Mouse (Mus musculus) limb, embryonic 15.5 days (tissue): Measurements from ENCODE around the gene Dnah17. TPM values are rescaled to one million over a fixed set of nuclear protein-coding genes. Genes with fewer than 3 reads are reported as not detected.

Source experiments
- ATAC-seq: fragments of 200-750 bp; cut with Nextera tagmentation; 2 replicates; pipeline ENCODE4 v1.8.0; 2017; ENCODE audit warnings: low read depth, moderate TSS enrichment; ENCODE audit not compliant: insufficient number of reproducible peaks, low FRiP score, low TSS enrichment
- H3K27ac ChIP-seq: fragments of 300-500 bp; sonication (generic); 2 replicates; pipeline ENCODE4 v1.5.1; 2015; ENCODE audit warnings: moderate library complexity, mild to moderate bottlenecking, inconsistent platforms
- H3K27me3 ChIP-seq: fragments of 300-500 bp; sonication (generic); 2 replicates; pipeline ENCODE4 v1.6.1; 2015; ENCODE audit warnings: inconsistent platforms
- H3K36me3 ChIP-seq: fragments of 300-500 bp; sonication (generic); 2 replicates; pipeline ENCODE4 v1.6.1; 2015; ENCODE audit warnings: inconsistent platforms
- H3K4me1 ChIP-seq: fragments of 300-500 bp; sonication (generic); 2 replicates; pipeline ENCODE4 v1.6.1; 2015; ENCODE audit warnings: inconsistent platforms
- H3K4me2 ChIP-seq: fragments of 300-500 bp; sonication (generic); 2 replicates; pipeline ENCODE4 v1.6.1; 2015; ENCODE audit warnings: mild to moderate bottlenecking, inconsistent platforms
- H3K4me3 ChIP-seq: fragments of 300-500 bp; sonication (generic); 2 replicates; pipeline ENCODE4 v1.5.1; 2015; ENCODE audit warnings: mild to moderate bottlenecking, inconsistent platforms
- H3K9ac ChIP-seq: fragments of 300-500 bp; sonication (generic); 2 replicates; pipeline ENCODE4 v1.6.1; 2015; ENCODE audit warnings: inconsistent platforms
- H3K9me3 ChIP-seq: fragments of 300-500 bp; sonication (generic); 2 replicates; pipeline ENCODE4 v1.6.1; 2016; ENCODE audit warnings: inconsistent platforms
- WGBS: fragments of 180-500 bp; shearing (Covaris S2); methylation state at CpG from one replicate; pipeline ENCODE4 v1.1.7; 2015; 5-methylcytosine and 5-hydroxymethylcytosine counted together
- polyA plus RNA-seq: library from polyadenylated mRNA; unstranded; fragments of >200 nt; fragmentation: Nextera tagmentation; extraction: Ambion mirVana; gene quantifications from 2 replicates; pipeline ENCODE4 v1.2.1, GENCODE M21; 2015

Dnah17 gene
- polyA plus RNA-seq, 1 experiment from 2014 or later: 0.15 TPM

DNA sequence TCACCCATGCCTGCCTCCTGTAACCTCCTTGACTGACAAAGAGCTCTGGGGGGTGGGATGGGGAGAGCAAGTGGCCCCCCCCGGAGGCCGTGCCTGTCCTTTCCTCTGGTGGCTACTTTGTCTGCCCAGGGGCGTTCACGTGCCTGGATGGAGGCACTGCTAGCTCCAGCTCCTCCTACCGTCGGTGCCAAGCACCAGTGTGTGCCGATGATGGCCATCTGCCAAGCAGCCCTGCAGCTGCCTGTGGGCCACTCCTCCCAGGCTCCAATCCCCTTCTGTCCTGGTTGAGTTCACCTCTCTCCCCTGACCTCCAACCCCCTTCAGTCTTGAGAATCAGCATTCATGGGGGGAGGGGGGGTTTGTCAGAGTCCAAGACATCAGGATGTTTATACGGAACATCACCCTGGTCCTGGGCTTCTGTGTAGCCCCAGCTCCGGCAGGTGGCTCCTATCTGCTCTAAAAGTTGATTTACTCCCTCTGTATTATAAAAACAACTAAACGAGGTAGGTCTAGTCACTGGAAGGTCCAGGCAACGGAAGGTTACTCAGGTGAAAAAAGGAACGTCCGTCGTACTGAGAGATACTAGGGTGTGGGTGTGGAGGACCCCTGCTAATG, 87.0 kb downstream of the Dnah17 start:
- ATAC-seq: no peak
- H3K4me1 ChIP-seq: 0 out of 2 replicates have a peak, but pooled peaks cover 4% of the 10 kb centered on the region
- H3K27me3 ChIP-seq: no peaks in the 10 kb centered on the region
- 59% methylated on average over 12 of the region's 14 CpGs for WGBS
- no peaks in the 10 kb centered on the region for H3K36me3 ChIP-seq
- H3K9ac ChIP-seq: no peak overlapping the region
- H3K4me2 ChIP-seq: no peak overlapping the region
- H3K9me3 ChIP-seq: no peaks in the 10 kb centered on the region
- no peak overlapping the region for H3K4me3 ChIP-seq
- no peak overlapping the region for H3K27ac ChIP-seq

DNA sequence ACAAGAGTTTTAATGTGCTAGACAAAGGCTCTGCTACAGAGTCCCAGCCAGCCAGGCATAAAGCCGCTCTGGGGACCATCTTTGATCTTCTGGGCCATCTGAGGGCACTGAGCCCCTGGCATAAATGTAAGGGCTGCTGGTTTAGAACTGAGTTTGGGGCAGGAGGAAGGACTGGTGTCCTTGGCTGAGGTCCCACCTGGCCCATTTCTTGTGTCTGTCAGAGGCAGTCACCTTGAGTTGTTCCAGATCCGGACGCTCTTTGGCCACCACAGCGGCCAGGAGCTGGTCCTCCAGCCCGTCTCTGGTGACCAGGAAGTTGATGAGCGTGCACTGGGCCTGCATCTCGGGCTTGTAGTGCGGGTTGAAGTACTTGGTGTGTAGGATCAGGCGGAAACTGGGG, 87.6 kb downstream of the Dnah17 start:
- no peaks in the 10 kb centered on the region for H3K27me3 ChIP-seq
- H3K4me1 ChIP-seq: 0 out of 2 replicates have a peak, but pooled peaks cover 4% of the 10 kb centered on the region
- H3K9ac ChIP-seq: no peak overlapping the region
- 86% methylated on average over 9 of the region's 9 CpGs for WGBS
- no peaks in the 10 kb centered on the region for H3K9me3 ChIP-seq
- no peak overlapping the region for H3K4me3 ChIP-seq
- H3K4me2 ChIP-seq: no peak overlapping the region
- H3K27ac ChIP-seq: no peak overlapping the region
- H3K36me3 ChIP-seq: no peaks in the 10 kb centered on the region
- ATAC-seq: no peak

DNA sequence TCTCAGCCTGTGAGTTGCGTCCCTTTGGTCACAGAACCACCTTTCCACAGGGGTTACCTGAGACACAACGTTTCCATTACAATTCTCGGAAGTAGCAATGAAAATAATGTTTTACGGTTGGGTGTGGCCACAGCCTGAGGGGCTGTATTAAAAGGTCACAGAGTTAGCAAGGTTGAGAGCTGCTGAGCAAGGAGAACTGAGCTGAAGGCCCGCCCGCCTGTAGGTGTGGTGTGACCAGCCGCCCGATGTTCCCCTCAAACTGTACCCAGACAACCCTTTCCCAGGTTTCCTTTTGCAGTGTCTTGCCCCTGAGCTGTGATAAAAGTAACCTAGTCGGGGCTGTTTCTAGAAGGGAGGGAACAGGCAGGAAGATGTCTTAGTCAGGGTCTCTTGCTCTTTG, 95.4 kb downstream of the Dnah17 start:
- Histone ChIP-seq H3K9me3 (no peaks in the 10 kb centered on the region), H3K4me2 (no peak overlapping the region), H3K27me3 (no peaks in the 10 kb centered on the region), H3K36me3 (peaks cover 8% of the 10 kb centered on the region; the same call in 1 of the 2 replicates), H3K4me3 (no peak overlapping the region), H3K4me1 (peaks cover 9% of the 10 kb centered on the region), H3K9ac (no peak overlapping the region), H3K27ac (no peak overlapping the region)
- WGBS: 34% methylated on average over 9 of the region's 9 CpGs
- no peak for ATAC-seq

DNA sequence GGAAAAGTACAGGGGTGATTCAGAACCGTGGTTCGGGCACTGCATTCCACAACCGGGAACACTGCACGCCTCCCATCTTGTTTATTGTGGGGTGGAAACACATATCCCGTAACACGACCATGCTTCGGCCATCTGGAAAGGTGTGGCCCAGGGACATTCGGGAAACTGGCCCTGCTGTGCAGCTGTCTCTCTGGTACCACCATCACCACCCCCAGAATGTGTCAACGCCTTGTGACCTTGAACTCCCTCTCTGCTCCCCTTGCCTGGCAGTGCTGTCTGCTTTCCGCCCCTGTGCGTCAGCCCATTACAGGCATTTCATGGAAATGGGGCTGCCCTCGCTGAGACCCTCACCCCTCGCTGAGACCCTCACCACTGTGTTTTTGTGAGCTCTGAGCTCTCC, 96.0 kb downstream of the Dnah17 start:
- Histone ChIP-seq H3K27ac (no peak overlapping the region), H3K4me2 (no peak overlapping the region), H3K36me3 (peaks cover 8% of the 10 kb centered on the region; the same call in 1 of the 2 replicates), H3K9me3 (no peaks in the 10 kb centered on the region), H3K4me3 (no peak overlapping the region), H3K9ac (no peak overlapping the region), H3K27me3 (no peaks in the 10 kb centered on the region), H3K4me1 (peaks cover 9% of the 10 kb centered on the region)
- ATAC-seq: no peak
- WGBS: 58% methylated on average over 13 of the region's 13 CpGs

DNA sequence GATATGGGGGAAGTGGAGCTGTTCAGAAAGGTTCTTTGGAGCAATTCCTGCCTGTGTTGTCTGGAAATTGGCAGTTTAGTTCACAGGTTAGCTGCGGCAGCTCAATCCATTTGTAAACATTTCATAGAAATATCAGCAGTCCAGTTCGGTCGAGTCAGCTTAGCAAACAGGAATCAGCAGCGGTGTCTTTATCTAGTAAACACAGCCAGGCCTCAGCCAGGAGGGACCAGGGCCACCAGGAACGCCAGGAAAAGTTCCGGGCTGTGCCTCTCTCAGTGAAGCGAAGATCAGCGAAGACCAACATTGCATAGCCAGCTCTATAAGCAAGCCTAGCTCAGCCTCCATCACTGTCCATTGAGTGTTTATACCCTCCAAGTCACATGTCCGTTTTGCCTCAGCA, 99.3 kb downstream of the Dnah17 start:
- H3K27ac ChIP-seq: no peak overlapping the region
- no peaks in the 10 kb centered on the region for H3K27me3 ChIP-seq
- H3K9ac ChIP-seq: no peak overlapping the region
- peaks cover 9% of the 10 kb centered on the region for H3K4me1 ChIP-seq
- peaks cover 8% of the 10 kb centered on the region; the same call in 1 of the 2 replicates for H3K36me3 ChIP-seq
- H3K9me3 ChIP-seq: no peaks in the 10 kb centered on the region
- no peak overlapping the region for H3K4me2 ChIP-seq
- WGBS: 95% methylated on average over 9 of the region's 9 CpGs
- H3K4me3 ChIP-seq: no peak overlapping the region
- ATAC-seq: no peak

DNA sequence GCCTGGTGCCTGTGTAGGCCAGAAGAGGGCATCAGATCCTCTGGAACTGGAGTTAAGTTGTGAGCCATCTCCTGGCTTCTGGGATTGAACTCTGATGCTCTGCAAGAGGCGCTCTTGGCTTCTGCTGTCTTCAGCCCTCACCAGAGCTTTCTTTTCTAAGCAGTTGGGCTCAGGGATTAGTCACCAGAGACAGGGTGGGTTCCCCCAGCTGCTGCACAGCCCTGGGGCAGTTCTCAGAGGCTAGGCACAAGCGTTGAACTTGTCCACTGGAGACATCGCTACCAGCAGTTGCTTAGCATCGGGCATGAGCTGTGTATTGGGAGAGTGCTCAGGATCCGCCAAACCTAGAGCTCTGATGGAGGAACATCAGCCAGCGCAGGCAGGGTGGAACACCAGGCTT, 101.3 kb downstream of the Dnah17 start:
- Histone ChIP-seq H3K27me3 (no peaks in the 10 kb centered on the region), H3K36me3 (peaks cover 25% of the 10 kb centered on the region), H3K4me2 (no peak overlapping the region), H3K27ac (no peak overlapping the region; the same call in 1 of the 2 replicates), H3K9me3 (no peaks in the 10 kb centered on the region), H3K4me3 (no peak overlapping the region), H3K4me1 (no peaks in the 10 kb centered on the region; the same call in 1 of the 2 replicates), H3K9ac (no peak overlapping the region)
- no peak for ATAC-seq
- WGBS: 83% methylated on average over 6 of the region's 6 CpGs

DNA sequence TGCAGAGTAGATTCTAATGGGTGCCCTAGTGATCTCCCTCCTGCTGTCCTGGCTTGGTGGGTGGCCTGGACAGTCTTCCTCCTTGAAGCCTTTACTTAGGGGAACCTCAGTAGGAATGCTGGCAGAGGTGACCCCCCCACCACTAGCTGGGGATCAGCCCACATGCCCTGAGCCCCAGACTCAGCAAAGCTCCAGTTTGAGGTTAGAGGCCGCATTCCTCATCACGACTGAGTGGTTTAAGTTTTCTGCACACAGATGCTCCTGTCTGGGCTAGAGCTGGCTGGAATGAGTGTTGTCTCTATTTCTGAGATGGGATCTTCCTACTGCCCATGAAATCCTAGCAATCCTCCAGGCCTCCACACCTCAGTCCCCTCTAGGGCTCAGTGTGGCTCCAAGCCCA, 106.3 kb downstream of the Dnah17 start:
- no peak overlapping the region for H3K4me3 ChIP-seq
- H3K4me2 ChIP-seq: no peak overlapping the region
- H3K4me1 ChIP-seq: no peaks in the 10 kb centered on the region
- 80% methylated on average over 2 of the region's 2 CpGs for WGBS
- no peaks in the 10 kb centered on the region for H3K9me3 ChIP-seq
- peaks cover 56% of the 10 kb centered on the region for H3K36me3 ChIP-seq
- H3K27ac ChIP-seq: no peak overlapping the region
- ATAC-seq: no peak
- H3K27me3 ChIP-seq: no peaks in the 10 kb centered on the region
- H3K9ac ChIP-seq: no peak overlapping the region

DNA sequence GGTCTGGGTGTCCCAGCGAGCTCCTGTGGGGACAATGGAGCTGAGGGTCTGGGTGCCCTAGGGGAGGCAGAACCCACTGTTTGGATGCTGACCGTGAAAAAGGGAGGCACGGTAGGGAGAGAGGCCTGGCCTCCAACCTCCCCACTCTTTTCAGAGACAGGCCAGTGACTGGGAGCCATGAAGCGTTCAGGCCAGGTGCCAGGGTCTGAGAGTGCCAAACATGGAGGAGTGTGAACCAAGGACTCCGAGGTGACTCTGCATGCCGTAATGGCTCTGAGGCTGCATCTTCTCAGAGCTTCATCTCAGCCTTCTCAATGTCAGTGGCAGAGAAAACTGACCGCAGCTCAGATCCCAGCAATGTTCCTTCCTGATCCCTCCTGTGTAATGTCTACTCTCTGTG, 107.0 kb downstream of the Dnah17 start:
- H3K27ac ChIP-seq: no peak overlapping the region
- no peak overlapping the region for H3K9ac ChIP-seq
- ATAC-seq: no peak
- WGBS: 89% methylated on average over 7 of the region's 7 CpGs
- no peaks in the 10 kb centered on the region for H3K9me3 ChIP-seq
- H3K4me3 ChIP-seq: no peak overlapping the region
- no peak overlapping the region for H3K4me2 ChIP-seq
- peaks cover 60% of the 10 kb centered on the region for H3K36me3 ChIP-seq
- H3K4me1 ChIP-seq: no peaks in the 10 kb centered on the region
- H3K27me3 ChIP-seq: no peaks in the 10 kb centered on the region

GRCm38 (mm10) chr11:118021806-118022205, 108.6 kb downstream of the Dnah17 start:
- ATAC-seq: no peak
- 60% methylated on average over 1 of the region's 1 CpGs for WGBS
- H3K9ac ChIP-seq: no peak overlapping the region
- no peak overlapping the region for H3K27ac ChIP-seq
- H3K4me2 ChIP-seq: no peak overlapping the region
- no peaks in the 10 kb centered on the region for H3K27me3 ChIP-seq
- H3K36me3 ChIP-seq: peaks cover 72% of the 10 kb centered on the region
- no peaks in the 10 kb centered on the region for H3K4me1 ChIP-seq
- H3K9me3 ChIP-seq: no peaks in the 10 kb centered on the region
- H3K4me3 ChIP-seq: no peak overlapping the region

DNA sequence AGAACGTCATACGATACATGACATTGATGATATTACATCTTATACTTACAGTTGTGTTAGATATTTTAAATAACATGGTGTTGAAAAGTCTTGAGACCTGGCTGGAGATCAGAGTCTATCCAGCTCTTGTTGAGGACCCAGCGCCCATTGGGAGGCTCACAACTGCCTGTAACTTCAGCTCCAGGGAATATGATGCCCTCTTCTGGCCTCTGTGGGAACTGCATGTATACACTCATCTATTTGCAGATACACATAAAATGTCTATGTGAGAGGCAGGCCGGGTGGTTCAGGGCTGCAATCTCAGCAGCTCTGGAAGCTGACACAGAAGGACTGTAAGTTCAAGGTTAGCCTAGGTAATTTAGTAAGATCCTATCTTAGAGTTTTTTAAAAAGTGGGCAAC, 112.1 kb downstream of the Dnah17 start:
- H3K36me3 ChIP-seq: peaks cover 63% of the 10 kb centered on the region

DNA sequence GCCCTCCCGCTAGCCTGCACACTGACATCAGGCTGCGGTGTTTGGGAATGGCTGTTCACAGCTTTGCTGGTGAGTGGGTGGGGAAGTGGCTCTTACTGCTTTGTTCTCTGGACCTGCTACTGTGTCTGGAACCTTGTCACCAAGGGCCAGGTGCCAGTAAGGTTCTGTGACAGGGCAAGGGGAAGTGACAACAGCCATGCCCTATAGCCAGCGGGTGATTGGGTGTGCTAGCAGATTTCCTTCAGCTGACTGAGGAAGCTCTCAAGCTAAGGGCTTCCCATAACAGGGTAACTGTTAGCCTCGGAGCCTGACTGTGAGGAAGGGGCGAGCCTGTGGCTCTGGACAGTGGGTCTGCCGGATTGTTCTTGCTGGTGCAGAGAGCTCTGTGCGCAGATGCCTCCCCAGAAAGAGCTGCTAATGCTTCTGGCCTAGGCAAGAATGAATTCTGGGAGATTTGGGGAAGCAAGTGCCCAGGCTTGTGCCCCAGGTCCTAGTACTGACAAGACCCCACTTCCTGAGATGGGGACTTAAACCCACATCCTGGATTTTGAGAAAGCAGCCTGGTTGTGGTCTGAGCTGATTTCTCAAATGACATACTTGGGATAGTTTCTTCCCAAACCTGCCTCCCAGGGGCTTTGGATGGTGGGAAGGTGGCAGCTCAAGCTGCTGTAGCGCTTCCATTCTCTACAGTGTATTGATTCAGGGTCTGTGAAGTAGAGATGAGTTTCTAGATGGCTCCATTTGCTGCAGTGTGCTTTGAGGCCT, 114.9 kb downstream of the Dnah17 start:
- 86% methylated on average over 8 of the region's 8 CpGs for WGBS
- H3K27me3 ChIP-seq: no peaks in the 10 kb centered on the region
- H3K4me2 ChIP-seq: no peak overlapping the region
- H3K9ac ChIP-seq: no peak overlapping the region
- peaks cover 10% of the 10 kb centered on the region for H3K4me1 ChIP-seq
- H3K9me3 ChIP-seq: no peaks in the 10 kb centered on the region
- H3K27ac ChIP-seq: no peak overlapping the region
- ATAC-seq: no peak
- peaks cover 47% of the 10 kb centered on the region for H3K36me3 ChIP-seq
- H3K4me3 ChIP-seq: no peak overlapping the region

More for the DNA sequence above, 112.1 kb downstream of the Dnah17 start:
- 0 out of 2 replicates have a peak, but pooled peaks cover 4% of the 10 kb centered on the region for H3K4me1 ChIP-seq
- H3K9ac ChIP-seq: no peak overlapping the region
- ATAC-seq: no peak
- H3K4me2 ChIP-seq: no peak overlapping the region
- no peak overlapping the region for H3K4me3 ChIP-seq
- H3K27ac ChIP-seq: no peak overlapping the region
- no peaks in the 10 kb centered on the region for H3K9me3 ChIP-seq
- 94% methylated on average over 4 of the region's 4 CpGs for WGBS
- H3K27me3 ChIP-seq: no peaks in the 10 kb centered on the region

GRCm38 (mm10) chr11:118014391-118014995, 115.9 kb downstream of the Dnah17 start:
- no peak for ATAC-seq
- 77% methylated on average over 12 of the region's 12 CpGs for WGBS
- no peaks in the 10 kb centered on the region for H3K27me3 ChIP-seq
- H3K9ac ChIP-seq: no peak overlapping the region
- H3K27ac ChIP-seq: no peak overlapping the region
- H3K9me3 ChIP-seq: no peaks in the 10 kb centered on the region
- H3K4me3 ChIP-seq: no peak overlapping the region
- peaks cover 37% of the 10 kb centered on the region for H3K36me3 ChIP-seq
- H3K4me1 ChIP-seq: peaks cover 19% of the 10 kb centered on the region
- no peak overlapping the region for H3K4me2 ChIP-seq
